Mouse (Mus musculus) midbrain, embryonic 16.5 days (tissue): ENCODE results near the gene Ip6k3. TPM values are rescaled to one million over a fixed set of nuclear protein-coding genes. Genes with fewer than 3 reads are reported as not detected.
A peak's percentile ranks its signal among the peaks of the same experiment; 100 is the strongest.

Experiments
- ATAC-seq: fragments of 200-750 bp; cut with Nextera tagmentation; 2 replicates; pipeline ENCODE4 v1.8.0; 2017; ENCODE audit warnings: moderate TSS enrichment
- H3K27ac ChIP-seq: fragments of 300-500 bp; sonication (generic); 2 replicates; pipeline ENCODE4 v1.5.1; 2014; ENCODE audit warnings: mild to moderate bottlenecking, low read length, mixed read lengths
- H3K27me3 ChIP-seq: fragments of 300-500 bp; sonication (generic); 2 replicates; pipeline ENCODE4 v1.6.1; 2014; ENCODE audit warnings: low read depth, low read length, mixed read lengths; ENCODE audit not compliant: control insufficient read depth, insufficient read depth
- H3K36me3 ChIP-seq: fragments of 300-500 bp; sonication (generic); 2 replicates; pipeline ENCODE4 v1.6.1; 2014; ENCODE audit warnings: mild to moderate bottlenecking, low read length, moderate library complexity, mixed read lengths; ENCODE audit not compliant: control insufficient read depth, insufficient read depth
- H3K4me1 ChIP-seq: fragments of 300-500 bp; sonication (generic); 2 replicates; pipeline ENCODE4 v1.6.1; 2014; ENCODE audit warnings: mild to moderate bottlenecking, low read length, mixed read lengths; ENCODE audit not compliant: control insufficient read depth, insufficient read depth
- H3K4me2 ChIP-seq: fragments of 300-500 bp; sonication (generic); 2 replicates; pipeline ENCODE4 v1.6.1; 2014; ENCODE audit warnings: mild to moderate bottlenecking, low read length, mixed read lengths
- H3K4me3 ChIP-seq: fragments of 300-500 bp; sonication (generic); 2 replicates; pipeline ENCODE4 v1.5.1; 2014; ENCODE audit warnings: low read depth, mild to moderate bottlenecking, low read length, moderate library complexity, mixed read lengths
- H3K9ac ChIP-seq: fragments of 300-500 bp; sonication (generic); 2 replicates; pipeline ENCODE4 v1.6.1; 2014; ENCODE audit warnings: low read depth, low read length, mixed read lengths
- H3K9me3 ChIP-seq: fragments of 300-500 bp; sonication (generic); replicated peaks from 2 replicates; pipeline ENCODE4 v1.6.1; 2014; ENCODE audit warnings: mild to moderate bottlenecking, low read length, mixed read lengths; ENCODE audit not compliant: control insufficient read depth, poor library complexity, severe bottlenecking
- WGBS: fragments of 180-500 bp; shearing (Covaris S2); extraction: QIAGEN DNeasy Blood & Tissue Kit; methylation state at CpG from one replicate; pipeline ENCODE4 v1.1.7; 2014; 5-methylcytosine and 5-hydroxymethylcytosine counted together
- polyA plus RNA-seq: library from polyadenylated mRNA; unstranded; fragments of >200 nt; fragmentation: Nextera tagmentation; extraction: Ambion mirVana; gene quantifications from 2 replicates; pipeline ENCODE4 v1.2.1, GENCODE M21; 2015

The Ip6k3 gene
- polyA plus RNA-seq, 1 experiment from 2014 or later: 0.15 TPM

- Histone ChIP-seq H3K27ac (no peak overlapping the region), H3K27me3 (no peaks in the 10 kb centered on the region), H3K9ac (no peak overlapping the region), H3K4me3 (no peak overlapping the region), H3K36me3 (peaks cover 14% of the 10 kb centered on the region), H3K4me2 (no peak overlapping the region), H3K4me1 (peaks cover 17% of the 10 kb centered on the region), H3K9me3 (no peaks in the 10 kb centered on the region)
- ATAC-seq: no peak
- 72% methylated on average over 4 of the region's 4 CpGs for WGBS
Observed at GRCm38 (mm10) chr17:27119540-27119895, 48.1 kb downstream of the Ip6k3 start.

- ATAC-seq: no peak
- H3K4me2 ChIP-seq: no peak overlapping the region
- H3K4me1 ChIP-seq: peaks cover 17% of the 10 kb centered on the region
- WGBS: 85% methylated on average over 25 of the region's 25 CpGs
- H3K9me3 ChIP-seq: no peaks in the 10 kb centered on the region
- peaks cover 14% of the 10 kb centered on the region for H3K36me3 ChIP-seq
- H3K27me3 ChIP-seq: no peaks in the 10 kb centered on the region
- no peak overlapping the region for H3K9ac ChIP-seq
- H3K4me3 ChIP-seq: no peak overlapping the region
- H3K27ac ChIP-seq: no peak overlapping the region
Observed at GRCm38 (mm10) chr17:27118676-27119539, 48.7 kb downstream of the Ip6k3 start.

GRCm38 (mm10) chr17:27110072-27110471, 57.5 kb downstream of the Ip6k3 start:
- WGBS: 96% methylated on average over 7 of the region's 7 CpGs
- no peak overlapping the region for H3K9ac ChIP-seq

GRCm38 (mm10) chr17:27107936-27108335, 59.7 kb downstream of the Ip6k3 start:
- Histone ChIP-seq H3K4me1 (no peaks in the 10 kb centered on the region), H3K27me3 (no peaks in the 10 kb centered on the region), H3K4me2 (no peak overlapping the region), H3K36me3 (no peaks in the 10 kb centered on the region), H3K4me3 (no peak overlapping the region), H3K9ac (no peak overlapping the region), H3K9me3 (no peaks in the 10 kb centered on the region), H3K27ac (no peak overlapping the region)
- ATAC-seq: no peak
- WGBS: 66% methylated on average over 6 of the region's 6 CpGs

More at GRCm38 (mm10) chr17:27110072-27110471, 57.5 kb downstream of the Ip6k3 start:
- Histone ChIP-seq H3K4me2 (no peak overlapping the region), H3K9me3 (no peaks in the 10 kb centered on the region), H3K4me1 (no peaks in the 10 kb centered on the region), H3K36me3 (no peaks in the 10 kb centered on the region), H3K4me3 (no peak overlapping the region), H3K27ac (no peak overlapping the region), H3K27me3 (no peaks in the 10 kb centered on the region)
- ATAC-seq: no peak

- Histone ChIP-seq H3K27me3 (no peaks in the 10 kb centered on the region), H3K9me3 (no peaks in the 10 kb centered on the region), H3K9ac (no peak overlapping the region), H3K4me3 (no peak overlapping the region), H3K36me3 (no peaks in the 10 kb centered on the region), H3K4me2 (no peak overlapping the region), H3K4me1 (no peaks in the 10 kb centered on the region), H3K27ac (no peak overlapping the region)
- no peak for ATAC-seq
- WGBS: 88% methylated on average over 9 of the region's 9 CpGs
Observed at GRCm38 (mm10) chr17:27106745-27107144, 60.9 kb downstream of the Ip6k3 start.

- Histone ChIP-seq H3K4me2 (no peak overlapping the region), H3K27ac (no peak overlapping the region), H3K27me3 (no peaks in the 10 kb centered on the region), H3K4me3 (no peak overlapping the region), H3K36me3 (no peaks in the 10 kb centered on the region), H3K4me1 (no peaks in the 10 kb centered on the region), H3K9me3 (no peaks in the 10 kb centered on the region), H3K9ac (no peak overlapping the region)
- no peak for ATAC-seq
- WGBS: 81% methylated on average over 12 of the region's 18 CpGs
Observed at GRCm38 (mm10) chr17:27105698-27106470, 61.7 kb downstream of the Ip6k3 start.

- Histone ChIP-seq H3K4me2 (no peak overlapping the region), H3K9me3 (no peaks in the 10 kb centered on the region), H3K9ac (no peak overlapping the region), H3K27me3 (no peaks in the 10 kb centered on the region), H3K4me3 (no peak overlapping the region), H3K27ac (no peak overlapping the region), H3K4me1 (no peaks in the 10 kb centered on the region), H3K36me3 (no peaks in the 10 kb centered on the region)
- 88% methylated on average over 5 of the region's 5 CpGs for WGBS
- no peak for ATAC-seq
Observed at GRCm38 (mm10) chr17:27101675-27102074, 65.9 kb downstream of the Ip6k3 start.

GRCm38 (mm10) chr17:27095690-27096089, 71.9 kb downstream of the Ip6k3 start:
- peak; percentile 48 for ATAC-seq
- 14% methylated on average over 12 of the region's 13 CpGs for WGBS
- no peaks in the 10 kb centered on the region for H3K36me3 ChIP-seq
- H3K4me2 ChIP-seq: no peak overlapping the region
- H3K9me3 ChIP-seq: no peaks in the 10 kb centered on the region
- H3K9ac ChIP-seq: no peak overlapping the region
- H3K4me1 ChIP-seq: no peaks in the 10 kb centered on the region
- H3K4me3 ChIP-seq: no peak overlapping the region
- no peak overlapping the region for H3K27ac ChIP-seq
- no peaks in the 10 kb centered on the region for H3K27me3 ChIP-seq
